Mouse (Mus musculus): ENCODE data around the gene Sh2b2. TPM values are rescaled to one million over a fixed set of nuclear protein-coding genes. Genes with fewer than 3 reads are reported as not detected.

The Sh2b2 gene
- polyA plus RNA-seq (2016; fragmentation: Nextera tagmentation; extraction: Ambion mirVana), result 20.7 and 21.3 TPM in 2 replicates

- H3K4me3 ChIP-seq, result peak within 1 kb of the TSS; percentile 74
- H3K9me3 ChIP-seq, result no peaks in the 10 kb centered on the region
- H3K4me2 ChIP-seq (replicated peaks), result peak within 1 kb of the TSS; percentile 82
- no peak for ATAC-seq (ENCODE audit: low FRiP score, low read depth)
- 0 out of 2 replicates have a peak, but pooled peaks cover 3% of the 10 kb centered on the region for H3K27me3 ChIP-seq
- H3K27ac ChIP-seq (replicated peaks), result peak within 1 kb of the TSS; percentile 84
- 88% methylated on average over 2 of the region's 2 CpGs for WGBS
- H3K36me3 ChIP-seq, result peaks cover 10% of the 10 kb centered on the region; the same call in 1 of the 2 replicates
- peak within 1 kb of the TSS; percentile 81; the same call in 1 of the 2 replicates for H3K9ac ChIP-seq (replicated peaks)
- H3K4me1 ChIP-seq, result peaks cover 25% of the 10 kb centered on the region
Measured at GRCm38 (mm10) chr5:136246452-136246838, at the start of gene Sh2b2. Sh2b2 (minus strand) TSS chr5:136246556.

GRCm38 (mm10) chr5:136292971-136293418 lies 46.6 kb upstream of the Sh2b2 start:
- no peak overlapping the region for H3K4me2 ChIP-seq (replicated peaks)
- no peaks in the 10 kb centered on the region for H3K27me3 ChIP-seq
- peaks cover 52% of the 10 kb centered on the region for H3K36me3 ChIP-seq
- H3K4me3 ChIP-seq, result no peak overlapping the region
- no peaks in the 10 kb centered on the region for H3K9me3 ChIP-seq
- peaks cover 5% of the 10 kb centered on the region; the same call in 1 of the 2 replicates for H3K4me1 ChIP-seq
- peak overlapping the region; percentile 35; the same call in 1 of the 2 replicates for H3K27ac ChIP-seq (replicated peaks)
- no peak overlapping the region for H3K9ac ChIP-seq (replicated peaks)
- no peak for ATAC-seq (ENCODE audit: low FRiP score, low read depth)
- WGBS, result 91% methylated on average over 4 of the region's 4 CpGs

GRCm38 (mm10) chr5:136292361-136292760 lies 46.0 kb upstream of the Sh2b2 start:
- Histone ChIP-seq H3K4me1 (peaks cover 5% of the 10 kb centered on the region; the same call in 1 of the 2 replicates), H3K4me3 (no peak overlapping the region), H3K36me3 (peaks cover 53% of the 10 kb centered on the region), H3K9ac (replicated peaks) (no peak overlapping the region), H3K4me2 (replicated peaks) (no peak overlapping the region), H3K9me3 (no peaks in the 10 kb centered on the region), H3K27me3 (no peaks in the 10 kb centered on the region), H3K27ac (replicated peaks) (peak overlapping the region; percentile 35; the same call in 1 of the 2 replicates)
- ATAC-seq (ENCODE audit: low FRiP score, low read depth), result no peak
- 64% methylated on average over 2 of the region's 2 CpGs for WGBS

DNA sequence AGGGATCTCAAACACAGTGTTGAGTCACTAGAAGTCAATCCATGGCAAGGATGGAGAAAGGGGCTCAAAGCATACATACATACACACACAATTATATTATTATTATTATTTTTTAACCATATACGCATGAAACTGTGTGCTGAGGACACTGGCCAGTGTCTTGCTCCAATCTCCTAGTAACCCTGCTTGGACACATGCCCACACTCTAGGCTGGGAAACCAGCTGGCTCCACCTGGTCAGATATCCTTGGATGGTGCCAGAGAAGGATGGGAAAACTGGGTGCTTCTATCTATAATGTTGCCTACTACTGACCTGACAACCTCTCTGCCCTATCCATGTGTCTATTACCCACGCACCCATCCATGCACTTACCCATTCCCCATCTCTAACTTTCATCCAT lies 45.2 kb upstream of the Sh2b2 start:
- peaks cover 55% of the 10 kb centered on the region for H3K36me3 ChIP-seq
- no peaks in the 10 kb centered on the region for H3K27me3 ChIP-seq
- no peak for ATAC-seq (ENCODE audit: low FRiP score, low read depth)
- H3K27ac ChIP-seq (replicated peaks), result no peak overlapping the region
- H3K4me2 ChIP-seq (replicated peaks), result no peak overlapping the region
- 0 out of 2 replicates have a peak, but pooled peaks cover 2% of the 10 kb centered on the region for H3K4me1 ChIP-seq
- no peak overlapping the region for H3K4me3 ChIP-seq
- 97% methylated on average over 2 of the region's 2 CpGs for WGBS
- H3K9me3 ChIP-seq, result no peaks in the 10 kb centered on the region
- no peak overlapping the region for H3K9ac ChIP-seq (replicated peaks)

DNA sequence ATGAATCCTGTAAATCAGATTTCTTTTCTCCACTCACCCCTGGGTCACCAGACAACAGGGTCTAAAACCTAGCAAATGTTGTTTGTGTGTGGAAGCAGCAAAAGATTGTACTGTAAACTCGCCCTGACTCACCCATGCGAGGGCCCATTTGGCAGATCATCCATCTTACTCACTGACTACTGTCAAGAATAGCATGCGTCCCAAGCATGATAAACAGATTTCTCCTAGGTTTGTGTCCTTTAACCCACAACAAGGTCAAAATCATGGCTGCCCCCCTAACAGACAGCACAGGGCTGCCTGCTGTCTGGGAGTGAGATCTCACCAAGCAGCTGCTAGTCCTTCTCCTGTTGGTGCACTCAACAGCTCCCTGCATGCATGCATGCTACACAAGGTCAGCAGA lies 43.4 kb upstream of the Sh2b2 start:
- 95% methylated on average over 3 of the region's 3 CpGs for WGBS
- Histone ChIP-seq H3K4me2 (replicated peaks) (no peak overlapping the region), H3K27ac (replicated peaks) (no peak overlapping the region), H3K4me3 (no peak overlapping the region), H3K9me3 (no peaks in the 10 kb centered on the region), H3K9ac (replicated peaks) (no peak overlapping the region), H3K36me3 (peaks cover 64% of the 10 kb centered on the region), H3K27me3 (no peaks in the 10 kb centered on the region), H3K4me1 (0 out of 2 replicates have a peak, but pooled peaks cover 2% of the 10 kb centered on the region)
- no peak for ATAC-seq (ENCODE audit: low FRiP score, low read depth)

DNA sequence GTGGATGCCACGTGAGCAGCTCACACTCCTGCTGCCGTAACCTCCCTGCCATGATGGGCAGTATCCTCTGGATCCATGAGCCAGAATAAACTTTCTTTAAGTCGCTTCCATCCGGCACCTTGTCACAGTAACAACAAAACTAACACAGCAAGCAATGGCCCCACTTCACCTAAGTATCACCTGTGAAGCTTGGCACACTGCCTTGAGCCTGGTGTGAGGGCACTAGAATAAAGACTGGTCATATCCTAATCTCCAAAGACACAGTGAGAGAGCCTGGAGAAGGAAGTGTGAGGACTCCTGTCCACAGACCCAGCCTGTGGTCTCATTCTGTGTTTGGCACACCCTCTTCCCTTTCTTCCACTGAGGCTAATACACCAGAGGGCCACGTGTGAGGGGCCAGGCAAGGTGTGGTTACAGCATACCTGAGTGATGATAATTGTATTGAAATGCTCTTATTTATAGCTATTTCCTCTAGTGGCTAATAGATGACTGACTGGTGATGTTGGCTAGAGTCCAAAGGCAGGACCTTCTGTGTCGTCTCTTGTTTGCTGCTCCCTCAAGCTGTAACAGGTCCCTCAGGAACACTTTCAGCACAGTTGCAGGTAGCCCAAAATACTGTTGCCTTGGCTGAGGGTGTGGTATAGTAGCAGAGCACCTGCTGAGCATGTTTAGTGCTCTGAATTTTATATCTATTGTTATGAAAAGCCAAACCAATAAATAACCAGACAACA lies 42.2 kb upstream of the Sh2b2 start:
- 0 out of 2 replicates have a peak, but pooled peaks cover 2% of the 10 kb centered on the region for H3K4me1 ChIP-seq
- H3K4me2 ChIP-seq (replicated peaks), result no peak overlapping the region
- H3K9ac ChIP-seq (replicated peaks), result no peak overlapping the region
- ATAC-seq (ENCODE audit: low FRiP score, low read depth), result no peak
- H3K27ac ChIP-seq (replicated peaks), result no peak overlapping the region
- no peak overlapping the region for H3K4me3 ChIP-seq
- 91% methylated on average over 6 of the region's 6 CpGs for WGBS
- no peaks in the 10 kb centered on the region for H3K9me3 ChIP-seq
- H3K27me3 ChIP-seq, result no peaks in the 10 kb centered on the region
- H3K36me3 ChIP-seq, result peaks cover 71% of the 10 kb centered on the region

DNA sequence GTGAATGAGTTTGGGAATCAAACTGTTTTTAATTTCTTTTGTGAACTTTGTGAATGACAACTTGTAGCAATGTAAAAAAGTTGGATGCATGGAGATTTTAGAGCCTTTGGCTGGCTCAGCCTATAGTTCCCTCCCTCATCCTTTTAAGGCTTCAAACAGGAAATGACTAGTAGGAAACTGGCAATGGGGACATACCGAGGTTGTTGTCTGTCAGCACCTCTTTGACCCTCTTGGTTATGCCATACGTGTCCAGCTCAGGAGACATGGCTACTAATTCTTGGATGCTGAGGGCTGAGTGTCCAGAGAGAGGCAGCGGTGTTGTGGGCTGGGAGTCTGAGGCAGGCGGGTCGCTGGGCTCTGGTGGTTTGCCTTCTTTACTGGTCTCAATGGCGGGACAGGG lies 40.2 kb upstream of the Sh2b2 start:
- H3K4me1 ChIP-seq, result no peaks in the 10 kb centered on the region
- no peak overlapping the region for H3K4me3 ChIP-seq
- H3K36me3 ChIP-seq, result peaks cover 79% of the 10 kb centered on the region
- 89% methylated on average over 6 of the region's 6 CpGs for WGBS
- no peak overlapping the region for H3K4me2 ChIP-seq (replicated peaks)
- no peaks in the 10 kb centered on the region for H3K9me3 ChIP-seq
- no peak overlapping the region for H3K27ac ChIP-seq (replicated peaks)
- no peak for ATAC-seq (ENCODE audit: low FRiP score, low read depth)
- no peaks in the 10 kb centered on the region for H3K27me3 ChIP-seq
- H3K9ac ChIP-seq (replicated peaks), result no peak overlapping the region

- ATAC-seq (ENCODE audit: low FRiP score, low read depth), result no peak
- Histone ChIP-seq H3K4me3 (no peak overlapping the region), H3K27ac (replicated peaks) (no peak overlapping the region), H3K9me3 (no peaks in the 10 kb centered on the region), H3K4me2 (replicated peaks) (no peak overlapping the region), H3K36me3 (peaks cover 87% of the 10 kb centered on the region), H3K9ac (replicated peaks) (no peak overlapping the region), H3K27me3 (no peaks in the 10 kb centered on the region), H3K4me1 (no peaks in the 10 kb centered on the region)
- WGBS, result 94% methylated on average over 7 of the region's 7 CpGs
Measured at GRCm38 (mm10) chr5:136285106-136285505, 38.8 kb upstream of the Sh2b2 start.

DNA sequence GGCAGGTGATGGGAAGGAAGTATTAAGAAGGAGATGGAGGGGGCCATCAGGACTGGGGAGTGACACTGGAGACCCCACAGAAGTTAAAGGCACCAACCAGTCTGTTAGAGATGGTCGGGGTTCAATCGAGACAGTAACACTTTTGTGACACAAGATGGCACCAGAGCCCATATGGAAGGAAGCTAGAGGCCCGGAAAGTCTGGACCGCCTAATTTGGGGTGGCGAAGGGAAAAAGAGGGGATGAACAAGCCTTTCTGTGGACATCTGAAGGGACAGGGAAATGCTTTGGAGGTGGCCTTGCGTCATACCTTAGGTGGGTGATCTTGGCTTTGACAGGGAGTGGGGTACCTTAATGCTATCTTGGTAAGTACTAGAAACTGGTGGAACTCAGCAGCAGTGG lies 35.0 kb upstream of the Sh2b2 start:
- no peak for ATAC-seq (ENCODE audit: low FRiP score, low read depth)
- Histone ChIP-seq H3K4me3 (no peak overlapping the region), H3K4me1 (no peaks in the 10 kb centered on the region), H3K27ac (replicated peaks) (no peak overlapping the region), H3K27me3 (no peaks in the 10 kb centered on the region), H3K4me2 (replicated peaks) (no peak overlapping the region), H3K36me3 (peaks cover 98% of the 10 kb centered on the region), H3K9ac (replicated peaks) (no peak overlapping the region), H3K9me3 (no peaks in the 10 kb centered on the region)
- 69% methylated on average over 6 of the region's 6 CpGs for WGBS

DNA sequence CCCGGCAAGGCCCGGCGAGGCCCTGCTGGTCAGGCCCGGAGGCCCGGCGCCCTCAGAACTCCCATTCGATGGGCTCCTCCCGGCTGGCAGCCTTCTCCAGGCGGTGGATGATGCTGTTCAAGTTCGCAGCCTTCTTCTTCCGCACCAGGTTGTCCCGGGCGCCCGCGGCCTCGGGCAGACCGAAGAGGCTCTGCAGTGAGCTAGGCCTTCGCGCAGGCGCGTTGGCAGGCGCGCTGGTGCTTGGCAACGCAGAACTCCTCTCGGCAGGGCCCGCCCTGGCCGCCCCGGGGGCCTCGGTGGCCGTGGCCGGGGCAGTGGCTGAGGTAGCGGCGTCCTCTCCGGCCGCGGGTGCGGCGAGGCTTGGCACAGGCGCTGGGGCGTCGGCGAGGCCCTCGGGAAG lies 28.4 kb upstream of the Sh2b2 start:
- Histone ChIP-seq H3K4me1 (peaks cover 3% of the 10 kb centered on the region; the same call in 1 of the 2 replicates), H3K27ac (replicated peaks) (no peak overlapping the region), H3K4me3 (no peak overlapping the region), H3K9ac (replicated peaks) (no peak overlapping the region), H3K36me3 (peaks cover 76% of the 10 kb centered on the region), H3K9me3 (no peaks in the 10 kb centered on the region), H3K27me3 (no peaks in the 10 kb centered on the region), H3K4me2 (replicated peaks) (no peak overlapping the region)
- 96% methylated on average over 34 of the region's 43 CpGs for WGBS
- no peak for ATAC-seq (ENCODE audit: low FRiP score, low read depth)

- H3K4me2 ChIP-seq (replicated peaks), result no peak overlapping the region
- 87% methylated on average over 4 of the region's 4 CpGs for WGBS
- H3K4me1 ChIP-seq, result peaks cover 3% of the 10 kb centered on the region; the same call in 1 of the 2 replicates
- H3K36me3 ChIP-seq, result peaks cover 29% of the 10 kb centered on the region
- H3K27ac ChIP-seq (replicated peaks), result no peak overlapping the region
- H3K9ac ChIP-seq (replicated peaks), result no peak overlapping the region
- H3K4me3 ChIP-seq, result no peak overlapping the region
- no peak for ATAC-seq (ENCODE audit: low FRiP score, low read depth)
- no peaks in the 10 kb centered on the region for H3K9me3 ChIP-seq
- no peaks in the 10 kb centered on the region for H3K27me3 ChIP-seq
Measured at GRCm38 (mm10) chr5:136269937-136270336, 23.6 kb upstream of the Sh2b2 start.

- Histone ChIP-seq H3K36me3 (no peaks in the 10 kb centered on the region), H3K4me2 (replicated peaks) (no peak overlapping the region), H3K9me3 (no peaks in the 10 kb centered on the region), H3K27me3 (no peaks in the 10 kb centered on the region), H3K27ac (replicated peaks) (no peak overlapping the region), H3K9ac (replicated peaks) (no peak overlapping the region), H3K4me1 (peaks cover 3% of the 10 kb centered on the region; the same call in 1 of the 2 replicates), H3K4me3 (no peak overlapping the region)
- 88% methylated on average over 7 of the region's 7 CpGs for WGBS
- ATAC-seq (ENCODE audit: low FRiP score, low read depth), result no peak
Measured at GRCm38 (mm10) chr5:136266077-136266476, 19.7 kb upstream of the Sh2b2 start.

All from midbrain, embryonic 12.5 days (tissue).